Mouse (Mus musculus) forebrain, postnatal 0 days (tissue): ENCODE data around the gene Gnao1. TPM values are rescaled to one million over a fixed set of nuclear protein-coding genes. Genes with fewer than 3 reads are reported as not detected.

ENCODE experiments used
- ATAC-seq: fragments of 200-750 bp; cut with Nextera tagmentation; 2 replicates; pipeline ENCODE4 v1.8.0; 2017; ENCODE audit warnings: mild to moderate bottlenecking, moderate library complexity
- DNase-seq: peaks from one replicate; pipeline ENCODE4 v3.0.0-alpha.2; 2015
- H3K27ac ChIP-seq: fragments of 300-500 bp; sonication (generic); 2 replicates; pipeline ENCODE4 v1.5.1; 2014; ENCODE audit warnings: low read depth, mild to moderate bottlenecking, antibody characterized with exemption, low read length, moderate library complexity, mixed read lengths
- H3K27me3 ChIP-seq: fragments of 300-500 bp; sonication (generic); 2 replicates; pipeline ENCODE4 v1.6.1; 2014; ENCODE audit warnings: mild to moderate bottlenecking, low read length, mixed read lengths; ENCODE audit not compliant: insufficient read depth
- H3K36me3 ChIP-seq: fragments of 300-500 bp; sonication (generic); 2 replicates; pipeline ENCODE4 v1.6.1; 2014; ENCODE audit warnings: mild to moderate bottlenecking, moderate library complexity; ENCODE audit not compliant: insufficient read depth
- H3K4me1 ChIP-seq: fragments of 300-500 bp; sonication (generic); 2 replicates; pipeline ENCODE4 v1.6.1; 2014; ENCODE audit warnings: antibody characterized with exemption; ENCODE audit not compliant: insufficient read depth
- H3K4me2 ChIP-seq: fragments of 300-500 bp; sonication (generic); 2 replicates; pipeline ENCODE4 v1.6.1; 2014; ENCODE audit warnings: low read depth, mild to moderate bottlenecking, moderate library complexity
- H3K4me3 ChIP-seq: fragments of 300-500 bp; sonication (generic); 2 replicates; pipeline ENCODE4 v1.5.1; 2014; ENCODE audit warnings: low read depth, low read length, mixed read lengths
- H3K9ac ChIP-seq: fragments of 300-500 bp; sonication (generic); 2 replicates; pipeline ENCODE4 v1.6.1; 2014; ENCODE audit warnings: mild to moderate bottlenecking
- H3K9me3 ChIP-seq: fragments of 300-500 bp; sonication (generic); 2 replicates; pipeline ENCODE4 v1.6.1; 2016; ENCODE audit warnings: low read length
- CTCF ChIP-seq: sonication (generic); IDR thresholded peaks from 2 replicates; pipeline ENCODE4 v1.5.1; 2016; ENCODE audit warnings: antibody characterized with exemption, control low read depth, low read depth
- WGBS: fragments of 180-500 bp; shearing (Covaris S2); extraction: QIAGEN DNeasy Blood & Tissue Kit; methylation state at CpG from one replicate; pipeline ENCODE4 v1.1.7; 2014; 5-methylcytosine and 5-hydroxymethylcytosine counted together
- polyA plus RNA-seq: library from polyadenylated mRNA; unstranded; fragments of >200 nt; fragmentation: Nextera tagmentation; extraction: Ambion mirVana; gene quantifications from 2 replicates; pipeline ENCODE4 v1.2.1, GENCODE M21; 2015
- total RNA-seq: library from RNA; depleted of rRNA; stranded (reverse); fragments of >200 nt; gene quantifications from 2 replicates; pipeline ENCODE4 v1.2.3, GENCODE M21; 2014

The Gnao1 gene
- total and polyA plus RNA-seq, 2 experiments from 2014 or later, result 301 to 314 TPM

DNA sequence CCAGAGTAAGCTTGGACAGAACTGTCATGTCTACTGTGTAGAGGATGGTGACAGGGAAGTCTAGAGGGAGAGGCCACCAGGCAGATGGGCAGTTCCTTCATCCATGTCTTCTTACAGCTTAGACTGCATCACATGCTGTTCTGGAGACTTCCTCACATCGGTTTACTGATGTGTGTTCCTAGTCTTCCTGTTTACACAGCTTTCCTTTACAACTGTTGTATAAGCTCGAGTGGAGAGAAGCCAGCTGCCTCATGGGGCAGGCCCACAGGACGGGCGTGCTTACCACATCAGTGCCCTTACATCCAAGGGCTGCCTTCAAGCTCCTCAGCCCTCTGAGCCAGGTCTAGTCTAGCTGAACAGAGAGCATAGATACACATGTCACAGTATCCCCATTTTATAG lies 15.6 kb downstream of the Gnao1 start:
- 0 out of 2 replicates have a peak, but pooled peaks cover 24% of the 10 kb centered on the region for H3K36me3 ChIP-seq
- TF ChIP-seq CTCF, result no peak
- H3K27ac ChIP-seq, result no peak overlapping the region
- DNase-seq (no peak), ATAC-seq (no peak)
- H3K9me3 ChIP-seq, result no peaks in the 10 kb centered on the region
- WGBS, result 72% methylated on average over 4 of the region's 4 CpGs
- H3K4me2 ChIP-seq, result no peak overlapping the region
- H3K9ac ChIP-seq, result no peak overlapping the region
- H3K4me1 ChIP-seq, result 0 out of 2 replicates have a peak, but pooled peaks cover 6% of the 10 kb centered on the region
- H3K4me3 ChIP-seq, result no peak overlapping the region
- no peaks in the 10 kb centered on the region for H3K27me3 ChIP-seq

DNA sequence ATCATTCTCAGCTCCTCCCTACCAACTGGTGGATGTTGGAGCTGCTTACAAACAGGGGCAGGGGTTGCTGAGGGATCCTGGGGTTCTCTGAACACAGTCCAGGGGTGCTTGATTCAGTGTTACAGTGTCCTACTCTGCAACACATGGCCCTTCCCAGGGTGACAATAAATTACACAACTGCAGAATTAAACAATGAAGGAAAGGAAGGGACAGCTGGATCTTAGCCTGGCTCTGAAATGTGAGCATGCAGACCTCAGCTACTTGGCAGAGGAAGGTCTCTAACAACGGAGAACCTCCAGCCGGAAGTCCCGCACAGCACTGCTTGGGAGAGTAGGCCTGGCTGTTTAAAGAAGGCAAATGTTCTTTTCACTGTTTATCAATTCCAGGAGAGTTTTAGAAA lies 20.9 kb downstream of the Gnao1 start:
- Histone ChIP-seq H3K9ac (no peak overlapping the region), H3K27ac (no peak overlapping the region), H3K27me3 (no peaks in the 10 kb centered on the region), H3K36me3 (peaks cover 6% of the 10 kb centered on the region), H3K4me2 (no peak overlapping the region), H3K4me3 (no peak overlapping the region), H3K9me3 (no peaks in the 10 kb centered on the region), H3K4me1 (peaks cover 21% of the 10 kb centered on the region)
- 29% methylated on average over 3 of the region's 3 CpGs for WGBS
- DNase-seq (no peak), ATAC-seq (no peak)
- no peak for TF ChIP-seq CTCF

DNA sequence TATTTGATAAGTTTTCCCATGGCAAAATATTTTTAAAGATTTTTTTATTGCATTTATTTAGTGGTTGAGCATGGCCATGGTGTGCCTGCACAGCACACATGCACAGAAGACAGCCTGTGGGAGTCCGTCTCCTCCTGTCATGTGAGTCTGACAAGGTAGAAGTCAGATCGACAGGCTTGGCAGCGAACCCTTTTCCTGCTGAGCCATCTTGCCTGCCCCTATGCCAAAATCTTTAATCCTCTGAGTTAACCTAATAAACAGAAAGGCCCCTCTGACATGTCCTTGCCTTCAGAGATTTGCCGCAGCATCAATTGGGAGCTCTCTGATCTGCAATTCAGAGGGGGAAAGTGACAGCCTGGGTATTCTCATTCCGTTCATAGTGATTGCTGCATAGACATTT lies 26.0 kb downstream of the Gnao1 start:
- ATAC-seq, result no peak
- 22% methylated on average over 5 of the region's 5 CpGs for WGBS
- H3K27ac ChIP-seq, result no peak overlapping the region

DNA sequence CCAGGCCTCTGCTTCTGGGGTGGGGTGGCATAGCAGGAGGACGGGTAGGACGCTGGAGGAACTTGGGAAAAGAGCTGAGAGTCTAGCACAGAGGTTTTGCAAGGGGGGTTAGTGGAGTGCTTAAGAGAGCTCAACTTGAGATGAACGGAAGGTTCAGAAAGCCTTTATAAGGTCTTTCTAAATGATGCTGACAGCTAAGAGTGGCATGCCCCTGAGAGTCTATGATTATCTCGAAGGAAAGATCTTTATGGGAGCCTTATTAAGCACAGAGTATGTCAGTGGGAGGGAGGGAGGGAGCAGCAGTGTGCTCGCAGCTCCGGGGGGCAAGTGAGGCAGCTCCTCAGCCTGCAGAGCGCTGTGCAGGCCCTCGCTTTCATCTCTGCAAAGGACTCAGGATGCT lies 29.3 kb downstream of the Gnao1 start:
- ATAC-seq, result peak; percentile 77

More for the DNA sequence above, 26.0 kb downstream of the Gnao1 start:
- Histone ChIP-seq H3K27me3 (no peaks in the 10 kb centered on the region), H3K4me1 (peaks cover 14% of the 10 kb centered on the region), H3K9me3 (no peaks in the 10 kb centered on the region), H3K4me3 (no peak overlapping the region), H3K4me2 (no peak overlapping the region), H3K9ac (no peak overlapping the region), H3K36me3 (peaks cover 2% of the 10 kb centered on the region)
- no peak for TF ChIP-seq CTCF
- DNase-seq, result no peak

DNA sequence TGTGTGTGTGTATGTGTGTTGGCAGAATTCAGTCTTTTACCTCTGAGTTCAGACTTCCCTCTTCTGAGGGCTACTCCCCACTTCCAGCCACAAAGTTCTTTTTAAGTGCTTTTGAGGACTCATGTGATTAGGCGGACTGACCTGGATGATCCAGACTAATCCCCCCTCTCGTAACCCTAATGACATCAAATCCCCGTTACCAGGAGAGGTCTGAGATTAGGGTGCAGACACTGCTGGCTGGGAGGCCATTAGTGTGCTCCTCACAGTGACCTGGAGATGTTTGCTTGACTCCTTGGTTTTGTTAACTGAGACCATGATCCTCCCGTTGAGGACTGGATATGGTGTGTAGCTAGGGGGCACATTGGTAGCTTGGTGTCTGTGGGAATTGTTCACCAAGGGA lies 30.7 kb downstream of the Gnao1 start:
- H3K4me1 ChIP-seq, result peaks cover 13% of the 10 kb centered on the region; the same call in 1 of the 2 replicates
- ATAC-seq (no peak), DNase-seq (no peak)
- H3K9me3 ChIP-seq, result no peaks in the 10 kb centered on the region
- no peak overlapping the region for H3K9ac ChIP-seq
- H3K4me2 ChIP-seq, result no peak overlapping the region
- WGBS, result 39% methylated on average over 4 of the region's 4 CpGs
- no peaks in the 10 kb centered on the region for H3K36me3 ChIP-seq
- no peaks in the 10 kb centered on the region for H3K27me3 ChIP-seq
- H3K27ac ChIP-seq, result no peak overlapping the region
- TF ChIP-seq CTCF, result no peak
- H3K4me3 ChIP-seq, result no peak overlapping the region

More for the DNA sequence above, 29.3 kb downstream of the Gnao1 start:
- peak overlapping the region; percentile 40; the same call in 1 of the 2 replicates for H3K27ac ChIP-seq
- TF ChIP-seq CTCF, result no peak
- H3K36me3 ChIP-seq, result no peaks in the 10 kb centered on the region
- H3K9ac ChIP-seq, result no peak overlapping the region
- 27% methylated on average over 8 of the region's 8 CpGs for WGBS
- H3K4me3 ChIP-seq, result no peak overlapping the region
- no peak overlapping the region for H3K4me2 ChIP-seq
- DNase-seq, result peak; percentile 30
- peaks cover 20% of the 10 kb centered on the region for H3K4me1 ChIP-seq
- no peaks in the 10 kb centered on the region for H3K27me3 ChIP-seq
- no peaks in the 10 kb centered on the region for H3K9me3 ChIP-seq

DNA sequence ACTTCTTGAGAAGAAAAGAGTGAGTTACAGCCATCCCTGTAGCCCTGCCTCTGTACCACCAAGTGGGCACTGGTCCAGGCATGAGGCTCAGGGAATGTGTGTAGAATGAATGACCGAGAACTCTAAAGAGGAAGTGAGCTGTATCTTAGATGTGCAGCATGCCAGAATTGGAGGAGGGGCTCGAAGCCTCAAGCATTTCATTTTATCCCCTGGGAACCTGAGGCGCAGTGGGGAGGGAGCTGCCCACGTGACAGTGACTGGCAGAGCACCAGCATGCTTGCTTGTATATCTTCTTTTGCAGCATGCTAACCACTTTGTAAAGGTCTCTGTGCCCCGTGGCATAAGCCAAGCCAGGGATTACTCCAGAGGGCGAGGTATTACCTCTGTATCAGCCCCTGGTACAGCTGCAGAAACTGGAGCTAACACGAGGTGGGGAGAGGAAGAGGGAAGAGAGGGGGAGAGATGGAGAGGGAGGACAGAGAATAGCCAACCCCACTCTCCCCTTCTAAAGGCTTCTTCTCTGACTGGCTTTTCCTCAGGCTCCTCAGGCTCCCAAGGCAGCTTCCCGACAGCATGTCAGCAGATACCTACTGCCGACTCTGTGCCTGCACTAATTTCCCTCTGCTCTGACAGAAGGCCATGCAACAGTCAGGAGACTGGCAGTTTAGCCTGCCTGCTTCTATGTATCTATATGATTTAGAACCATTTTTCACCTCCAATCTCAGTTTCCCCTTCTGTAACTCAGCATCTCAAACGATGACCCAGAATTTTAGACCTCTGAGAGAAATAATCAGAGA lies 31.4 kb downstream of the Gnao1 start:
- peak; percentile 39 for ATAC-seq
- peaks cover 13% of the 10 kb centered on the region; the same call in 1 of the 2 replicates for H3K4me1 ChIP-seq
- no peaks in the 10 kb centered on the region for H3K36me3 ChIP-seq
- no peak overlapping the region for H3K4me2 ChIP-seq
- H3K27me3 ChIP-seq, result no peaks in the 10 kb centered on the region
- 0 out of 2 replicates have a peak overlapping the region, but pooled peaks have one; percentile 16 for H3K27ac ChIP-seq
- no peak overlapping the region for H3K4me3 ChIP-seq
- peak; percentile 67 for DNase-seq
- WGBS, result 16% methylated on average over 10 of the region's 10 CpGs
- H3K9me3 ChIP-seq, result no peaks in the 10 kb centered on the region
- H3K9ac ChIP-seq, result peak overlapping the region; percentile 25; the same call in 1 of the 2 replicates
- no peak for TF ChIP-seq CTCF

DNA sequence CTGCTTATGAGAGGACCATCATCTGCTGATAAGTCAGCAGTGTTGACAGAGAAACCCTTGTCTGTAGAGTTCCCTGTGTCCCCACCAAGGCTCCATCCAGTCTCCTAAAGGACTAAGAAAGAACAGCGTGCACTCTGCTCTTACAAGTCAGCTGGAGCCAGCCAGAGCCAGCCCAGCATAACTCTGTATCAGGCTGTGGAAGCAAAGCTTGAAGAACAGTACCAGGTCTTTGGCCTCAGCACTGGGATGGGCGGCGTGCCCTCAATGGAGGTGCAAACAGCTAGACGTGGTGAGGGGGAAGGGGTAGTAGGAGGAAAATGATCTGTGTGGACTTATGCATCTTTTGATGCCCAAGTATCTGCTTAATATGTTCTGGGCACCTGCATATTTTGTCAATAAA lies 32.8 kb downstream of the Gnao1 start:
- no peak for ATAC-seq
- no peak for DNase-seq
- H3K9ac ChIP-seq, result no peak overlapping the region
- no peaks in the 10 kb centered on the region for H3K27me3 ChIP-seq
- no peak overlapping the region for H3K4me2 ChIP-seq
- no peak for TF ChIP-seq CTCF
- H3K27ac ChIP-seq, result no peak overlapping the region
- WGBS, result 72% methylated on average over 4 of the region's 4 CpGs
- no peaks in the 10 kb centered on the region for H3K36me3 ChIP-seq
- no peaks in the 10 kb centered on the region for H3K9me3 ChIP-seq
- H3K4me3 ChIP-seq, result no peak overlapping the region
- peaks cover 13% of the 10 kb centered on the region; the same call in 1 of the 2 replicates for H3K4me1 ChIP-seq
